Mouse (Mus musculus) gastrocnemius, adult 18-20 months (tissue): ENCODE measurements at regions not wholly inside any gene's neighbourhood (a gene's known extent, or its start where the extent isn't known, plus 50 kb on each side); places are given as distances from the start of the nearest gene placed in this dataset.

Experiments used
- DNase-seq: peaks from one replicate; pipeline ENCODE4 v3.0.0; 2021; ENCODE audit warnings: low spot score

- DNase-seq = no peak
Measured at GRCm38 (mm10) chrX:167152611-167153010, 56.5 kb downstream of the Tmsb4x start.

DNA sequence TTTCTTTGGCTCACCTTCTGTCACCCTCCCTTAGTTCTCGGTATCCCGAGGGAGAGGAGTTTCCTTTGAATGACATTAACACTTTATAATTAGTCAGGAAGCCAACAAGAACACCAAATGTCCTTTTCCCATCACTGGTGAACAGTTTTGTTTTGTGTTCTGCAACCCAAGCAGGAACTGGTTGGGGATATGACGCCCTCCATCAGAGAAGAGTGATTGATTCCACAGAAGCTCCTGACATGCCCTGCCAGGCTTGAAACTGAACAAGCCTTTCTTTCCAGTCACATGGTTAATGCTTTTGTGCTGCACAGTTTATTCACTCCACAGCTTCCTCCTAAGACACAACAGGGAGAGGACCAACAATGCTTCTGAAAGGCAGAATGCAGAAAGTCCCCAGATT, 57.8 kb downstream of the Tmsb4x start:
- no peak for DNase-seq

GRCm38 (mm10) chrX:167149400-167149799, 59.7 kb downstream of the Tmsb4x start:
- no peak for DNase-seq

DNA sequence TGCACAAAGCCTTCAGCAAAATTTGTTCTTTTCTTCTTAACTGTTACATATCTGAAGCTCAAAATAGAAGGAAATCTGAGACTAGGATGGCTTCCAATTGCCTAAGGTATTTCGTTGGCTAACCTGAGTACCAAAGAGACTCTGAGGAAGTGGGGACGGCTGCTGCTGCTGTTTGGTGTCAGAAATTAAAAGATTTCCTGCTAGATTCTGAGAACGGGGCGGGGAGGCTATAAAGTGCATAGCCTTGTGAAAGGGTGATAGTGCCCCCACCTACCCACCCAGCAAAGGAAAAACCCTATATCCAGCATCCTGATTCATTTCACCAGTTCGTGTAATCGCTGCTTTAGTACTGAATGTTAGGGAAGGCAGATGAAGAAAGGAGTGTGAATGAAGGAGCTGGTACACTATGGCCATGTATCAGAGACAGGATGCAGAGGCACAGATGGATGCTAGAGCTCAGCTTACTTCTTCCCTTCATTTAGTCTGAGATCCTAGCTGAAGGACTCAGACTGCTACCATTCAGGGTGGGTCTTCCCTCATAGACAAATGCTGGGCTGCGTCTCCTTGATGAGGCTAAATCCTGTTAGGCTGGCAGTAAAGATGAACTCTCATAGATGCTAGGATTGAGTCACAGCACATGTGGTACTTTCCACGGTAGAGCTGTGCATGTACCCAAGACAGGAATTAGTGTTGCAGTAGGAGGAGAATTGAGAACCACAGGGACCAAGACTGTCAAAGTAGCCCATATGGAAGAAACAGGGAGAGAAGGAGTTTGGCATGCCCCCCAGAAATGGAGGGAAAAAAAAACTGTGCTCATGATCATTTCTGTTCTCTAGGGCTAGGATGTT, 62.4 kb downstream of the Tmsb4x start:
- DNase-seq = no peak

GRCm38 (mm10) chrX:167145508-167146182, 63.5 kb downstream of the Tmsb4x start:
- no peak for DNase-seq

DNA sequence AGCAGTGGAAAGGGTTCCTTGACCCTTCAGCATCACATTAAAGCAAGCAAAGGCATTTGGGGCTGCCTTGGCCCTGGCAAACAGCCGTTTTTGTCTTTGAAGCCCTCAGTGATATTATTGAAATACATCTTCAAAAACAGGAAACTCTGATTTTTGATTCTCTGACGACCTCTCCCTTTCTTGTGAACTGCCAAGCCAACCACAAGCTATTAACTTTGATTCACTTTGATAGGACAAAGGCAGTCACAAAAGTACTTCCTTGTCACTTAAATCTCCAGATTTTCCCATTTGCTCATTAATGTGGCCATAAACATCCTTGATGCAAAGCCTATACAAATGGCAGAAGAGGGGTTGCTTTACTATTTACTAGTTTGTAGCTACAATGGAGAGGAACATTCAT, 70.0 kb downstream of the Tmsb4x start:
- DNase-seq = no peak

DNA sequence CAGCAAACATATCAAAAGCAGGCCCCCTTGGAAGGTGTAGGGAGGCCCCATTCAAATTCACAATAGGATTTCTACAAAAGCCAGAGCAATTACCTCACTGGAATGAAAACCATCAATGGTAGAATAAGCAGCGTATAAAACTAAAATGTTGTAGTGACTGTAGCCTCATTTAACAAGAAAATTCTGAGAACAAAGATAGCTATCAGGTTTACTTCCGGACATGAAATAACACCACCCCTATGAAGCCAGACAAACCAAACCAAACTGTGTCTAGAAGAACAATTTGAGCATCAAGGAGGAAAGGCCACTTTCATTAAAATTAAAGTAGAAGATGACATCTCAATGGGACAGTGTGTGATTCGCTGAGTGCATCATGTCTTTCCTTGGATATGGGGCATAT, 74.9 kb downstream of the Tmsb4x start:
- no peak for DNase-seq

- DNase-seq = no peak
Measured at GRCm38 (mm10) chrX:167132989-167133395, 76.1 kb downstream of the Tmsb4x start.

DNA sequence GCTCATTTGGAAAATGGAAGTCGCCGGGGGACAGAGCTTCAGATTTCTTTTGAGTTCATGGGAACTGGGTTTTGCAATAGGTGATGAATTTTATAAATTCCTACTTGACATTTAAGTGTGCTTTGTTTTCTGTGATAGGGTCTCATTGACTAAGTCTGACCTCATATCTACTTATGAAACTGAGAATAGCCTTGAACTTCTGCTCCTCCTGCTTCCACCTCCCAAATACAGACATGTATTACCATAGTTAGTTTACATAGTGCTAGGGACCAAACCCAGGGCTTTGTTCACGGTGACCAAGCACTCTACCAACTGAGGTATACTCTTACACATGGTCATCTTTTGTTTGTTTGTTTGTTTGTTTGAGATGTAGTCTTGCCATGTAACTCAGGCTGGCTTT, 77.8 kb downstream of the Tmsb4x start:
- DNase-seq = no peak

DNA sequence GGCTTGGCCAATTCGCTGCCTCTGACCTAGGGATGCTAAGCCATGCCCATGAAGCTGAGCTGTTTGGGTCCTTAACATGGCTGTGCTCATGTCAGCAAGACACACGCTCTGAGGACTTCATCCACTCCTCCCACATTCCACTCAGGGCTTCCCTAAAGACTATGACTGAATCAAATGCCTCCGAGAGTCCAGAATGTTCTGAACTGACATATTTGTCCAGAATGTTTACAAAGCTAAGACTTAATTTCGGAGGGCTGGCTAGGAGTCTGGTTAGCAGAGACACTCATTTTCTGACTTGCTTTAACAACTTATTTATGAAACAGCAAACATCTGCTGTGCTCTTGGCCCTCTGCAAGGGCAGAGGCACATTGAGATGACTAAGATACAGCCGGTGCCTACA, 78.5 kb downstream of the Tmsb4x start:
- DNase-seq = no peak

- DNase-seq = no peak
Measured at GRCm38 (mm10) chrX:167119288-167119687, 89.8 kb downstream of the Tmsb4x start.

GRCm38 (mm10) chrX:167115096-167115495, 94.0 kb downstream of the Tmsb4x start:
- DNase-seq = no peak

DNA sequence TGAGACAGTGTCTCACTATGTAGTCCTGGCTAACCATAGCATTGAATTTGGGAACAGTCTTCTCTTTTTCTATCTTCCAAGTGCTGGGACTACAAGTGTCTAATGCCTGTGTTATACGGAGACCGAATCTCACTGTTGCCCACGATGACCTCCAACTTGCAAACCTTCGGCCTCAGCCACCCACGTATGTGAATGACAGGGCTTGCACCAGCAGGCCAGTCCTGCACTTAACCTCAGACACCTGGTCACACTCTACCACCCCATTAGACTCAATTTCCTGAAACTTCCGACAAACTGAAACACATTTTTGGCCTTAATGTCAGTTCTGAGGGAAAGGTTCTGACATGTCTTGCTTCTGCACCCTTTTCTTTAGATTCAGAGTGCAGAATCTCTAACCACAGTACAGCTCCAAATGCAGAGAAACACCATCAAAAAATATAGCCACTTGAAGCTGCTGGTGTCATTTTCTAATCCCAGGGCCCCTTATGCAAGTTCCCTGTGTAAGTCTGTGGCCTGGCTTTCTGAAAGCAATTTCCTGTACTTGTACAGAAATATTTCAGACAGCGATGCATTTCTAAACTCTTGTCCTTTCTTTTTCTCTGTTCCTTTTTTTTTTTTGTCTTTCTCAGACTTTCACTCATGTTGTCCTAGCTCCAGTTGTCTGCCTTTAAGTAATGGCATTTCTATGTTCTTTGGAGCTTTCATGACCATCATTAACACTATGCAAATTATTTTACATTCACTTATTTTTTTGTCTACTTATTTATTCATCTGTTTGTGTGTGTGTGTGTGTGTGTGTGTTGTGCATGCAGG, 97.8 kb downstream of the Tmsb4x start:
- no peak for DNase-seq

DNA sequence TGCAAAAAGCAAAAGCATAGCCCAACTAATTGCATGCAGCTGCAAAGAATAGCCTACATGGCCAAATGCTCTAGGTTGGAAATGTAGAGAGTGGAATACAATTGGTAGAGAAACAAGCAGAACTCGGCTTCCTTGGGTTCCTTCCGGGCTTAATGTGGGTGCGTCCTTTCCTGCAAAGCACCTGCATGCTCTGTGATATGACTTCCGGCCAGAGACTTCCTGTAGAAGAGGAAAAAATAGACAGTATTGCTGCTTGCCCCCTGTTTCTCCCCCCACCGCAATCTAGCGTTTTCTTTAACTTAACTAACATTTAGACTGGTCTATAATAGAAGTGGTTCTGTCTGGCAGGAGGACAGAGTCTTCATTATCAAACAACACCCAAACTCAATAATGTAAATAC, 100.8 kb downstream of the Tmsb4x start:
- no peak for DNase-seq

- no peak for DNase-seq
Measured at GRCm38 (mm10) chrX:167107469-167107868, 101.6 kb downstream of the Tmsb4x start.

DNA sequence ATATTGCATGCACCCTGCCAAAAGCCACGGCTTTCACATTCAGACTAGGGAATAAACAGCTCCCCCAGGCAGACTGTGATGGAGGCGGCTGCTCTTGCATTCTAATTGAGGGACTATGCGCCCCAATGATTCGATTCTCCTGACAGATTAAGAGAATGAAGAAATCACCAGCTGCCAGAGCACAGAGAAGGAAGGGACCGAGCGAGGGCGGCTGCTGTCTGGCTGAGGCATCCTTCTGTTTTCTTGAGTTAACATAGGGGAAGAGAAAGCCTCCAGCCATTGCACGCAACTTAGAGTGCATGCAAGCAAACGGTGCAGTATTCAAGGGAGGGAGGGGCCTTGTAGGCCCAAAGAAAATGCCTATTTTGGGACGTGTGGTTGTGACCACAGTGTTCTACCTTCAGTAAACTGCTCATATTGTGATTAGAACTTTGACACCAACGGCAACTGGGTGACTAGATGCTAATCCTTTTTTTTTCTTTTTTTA, 103.1 kb downstream of the Tmsb4x start:
- peak; percentile 11 for DNase-seq

DNA sequence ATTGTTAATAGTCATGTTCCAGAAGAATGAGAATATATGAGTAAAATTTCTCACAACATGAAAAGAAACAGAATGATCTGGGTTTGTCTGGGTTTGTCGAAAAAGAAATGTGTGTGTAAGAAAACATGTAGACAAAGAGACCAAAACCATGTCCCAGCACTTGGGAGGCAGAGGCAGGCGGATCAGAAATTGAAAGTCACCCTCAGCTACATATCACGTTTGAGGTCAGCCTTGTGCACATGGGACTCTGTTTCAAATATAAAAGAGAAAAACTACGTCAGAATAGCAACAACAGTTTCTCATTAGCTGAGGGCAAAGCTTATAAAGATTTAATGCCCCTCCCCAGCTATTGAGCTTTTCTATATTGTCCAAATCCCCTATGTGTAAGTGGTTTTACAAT, 103.8 kb downstream of the Tmsb4x start:
- DNase-seq = no peak

GRCm38 (mm10) chrX:167104247-167104621, 104.9 kb downstream of the Tmsb4x start:
- peak; percentile 8 for DNase-seq

- DNase-seq = peak; percentile 43
Measured at GRCm38 (mm10) chrX:167103501-167104246, 105.4 kb downstream of the Tmsb4x start.

- DNase-seq = no peak
Measured at GRCm38 (mm10) chrX:167101929-167102328, 107.2 kb downstream of the Tmsb4x start.

- no peak for DNase-seq
Measured at GRCm38 (mm10) chrX:167099411-167099810, 109.7 kb downstream of the Tmsb4x start.
